Mouse (Mus musculus): ENCODE data around the gene Gm44579. TPM values are rescaled to one million over a fixed set of nuclear protein-coding genes. Genes with fewer than 3 reads are reported as not detected.

Gene Gm44579
- polyA plus RNA-seq, 1 experiment from 2014 or later, result not detected

DNA sequence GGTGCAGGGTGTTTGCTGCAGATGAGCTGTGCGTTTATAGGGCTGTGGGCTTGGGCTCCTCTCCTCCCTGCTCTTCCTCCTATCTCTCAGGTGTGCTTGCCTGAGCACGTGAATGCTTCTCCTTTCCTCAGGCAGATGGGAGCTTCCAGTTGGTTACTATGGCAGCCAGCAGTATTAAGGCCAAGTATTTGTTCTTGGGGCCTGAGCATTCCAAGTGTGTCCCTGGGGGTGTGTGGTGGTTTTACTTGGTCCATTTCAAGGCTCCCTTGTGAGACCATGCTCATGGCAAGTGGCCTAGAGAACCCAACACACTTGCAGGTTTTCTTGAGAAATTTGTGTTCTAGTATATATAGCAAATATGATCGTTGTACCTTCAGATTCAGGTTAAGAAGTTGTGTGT is 25.3 kb downstream of the Gm44579 start, which contains the start of gene Olfr288:
Gene Olfr288 (minus strand): TSS at position 101 of the 400 bp plus-strand sequence.
- no peak within 1 kb of the TSS for H3K4me3 ChIP-seq (replicated peaks)
- no peak within 1 kb of the TSS for H3K9ac ChIP-seq (replicated peaks)
- no peaks in the 10 kb centered on the region for H3K4me1 ChIP-seq (replicated peaks)
- no peak within 1 kb of the TSS for H3K27ac ChIP-seq
- no peak for ATAC-seq (ENCODE audit: insufficient number of reproducible peaks, insufficient read depth, low FRiP score, low TSS enrichment, low read depth)
- WGBS, result 70% methylated on average over 3 of the region's 3 CpGs
- H3K36me3 ChIP-seq, result no peaks in the 10 kb centered on the region
- H3K9me3 ChIP-seq, result no peaks in the 10 kb centered on the region
- H3K4me2 ChIP-seq, result no peak within 1 kb of the TSS
- H3K27me3 ChIP-seq, result no peaks in the 10 kb centered on the region; the same call in 1 of the 2 replicates

DNA sequence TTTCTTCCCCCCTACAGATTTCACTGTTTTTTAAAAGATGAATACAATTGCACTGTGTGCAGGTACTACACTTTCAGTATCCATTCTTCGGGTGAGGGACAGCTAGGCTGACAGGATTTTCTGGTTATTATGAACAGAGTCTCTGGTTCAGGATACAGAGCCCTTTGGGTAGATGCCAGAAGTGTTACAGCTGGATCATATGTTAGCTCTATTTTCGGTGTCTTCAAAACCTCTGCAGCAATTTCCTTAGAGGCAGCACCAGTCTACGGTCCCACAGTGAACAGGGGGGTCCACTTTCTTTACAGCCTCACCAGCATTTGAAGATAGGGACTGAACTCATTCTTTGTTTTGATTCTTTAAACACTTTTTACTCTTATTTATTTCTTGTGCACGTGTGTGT is 36.3 kb downstream of the Gm44579 start:
- Histone ChIP-seq H3K9ac (replicated peaks) (no peak overlapping the region), H3K27me3 (no peaks in the 10 kb centered on the region; the same call in 1 of the 2 replicates), H3K4me1 (replicated peaks) (no peaks in the 10 kb centered on the region), H3K36me3 (no peaks in the 10 kb centered on the region), H3K9me3 (no peaks in the 10 kb centered on the region), H3K27ac (no peak overlapping the region), H3K4me2 (no peak overlapping the region), H3K4me3 (replicated peaks) (no peak overlapping the region)
- no peak for ATAC-seq (ENCODE audit: insufficient number of reproducible peaks, insufficient read depth, low FRiP score, low TSS enrichment, low read depth)
- 67% methylated on average over 4 of the region's 4 CpGs for WGBS

DNA sequence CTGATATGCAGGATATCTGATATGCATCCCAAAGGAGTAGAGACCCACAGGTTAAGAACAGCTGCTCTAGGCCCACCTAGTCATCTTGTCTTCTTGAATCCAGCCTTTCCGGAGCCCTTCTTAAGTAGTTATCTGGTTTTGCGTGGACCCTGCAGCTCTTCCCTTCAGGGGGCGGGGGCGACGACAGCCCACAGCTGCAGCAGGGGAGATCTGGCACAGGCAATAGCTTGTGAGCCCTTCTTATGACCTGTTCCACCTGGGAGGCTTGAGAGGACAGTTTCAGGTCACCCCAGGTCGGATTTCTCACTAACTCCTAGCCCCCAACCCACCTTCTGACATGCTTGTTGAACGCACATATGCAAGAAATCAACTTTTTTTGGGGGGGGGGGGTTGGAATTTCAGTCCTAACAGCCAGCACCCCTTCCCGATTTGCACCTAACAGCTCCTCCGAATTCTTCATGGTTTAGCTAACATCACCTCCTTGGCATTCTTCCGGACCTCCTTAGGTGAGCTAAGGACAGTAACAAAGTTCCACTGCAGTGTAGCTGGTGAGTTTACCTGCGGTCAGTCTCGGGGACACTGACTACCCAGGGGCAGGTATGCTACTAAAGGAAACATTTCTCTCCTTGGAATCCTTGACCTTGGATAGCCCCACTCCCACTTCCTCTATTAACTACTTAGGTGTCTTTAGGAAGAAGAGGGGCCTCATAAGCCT is 38.8 kb downstream of the Gm44579 start:
- H3K4me3 ChIP-seq (replicated peaks), result no peak overlapping the region
- peaks cover 3% of the 10 kb centered on the region; the same call in 1 of the 2 replicates for H3K27me3 ChIP-seq
- no peaks in the 10 kb centered on the region for H3K9me3 ChIP-seq
- H3K4me2 ChIP-seq, result 0 out of 2 replicates have a peak overlapping the region, but pooled peaks have one; percentile 58
- 74% methylated on average over 12 of the region's 12 CpGs for WGBS
- H3K9ac ChIP-seq (replicated peaks), result no peak overlapping the region
- H3K36me3 ChIP-seq, result no peaks in the 10 kb centered on the region
- no peak overlapping the region for H3K27ac ChIP-seq
- no peaks in the 10 kb centered on the region for H3K4me1 ChIP-seq (replicated peaks)
- ATAC-seq (ENCODE audit: insufficient number of reproducible peaks, insufficient read depth, low FRiP score, low TSS enrichment, low read depth), result no peak

DNA sequence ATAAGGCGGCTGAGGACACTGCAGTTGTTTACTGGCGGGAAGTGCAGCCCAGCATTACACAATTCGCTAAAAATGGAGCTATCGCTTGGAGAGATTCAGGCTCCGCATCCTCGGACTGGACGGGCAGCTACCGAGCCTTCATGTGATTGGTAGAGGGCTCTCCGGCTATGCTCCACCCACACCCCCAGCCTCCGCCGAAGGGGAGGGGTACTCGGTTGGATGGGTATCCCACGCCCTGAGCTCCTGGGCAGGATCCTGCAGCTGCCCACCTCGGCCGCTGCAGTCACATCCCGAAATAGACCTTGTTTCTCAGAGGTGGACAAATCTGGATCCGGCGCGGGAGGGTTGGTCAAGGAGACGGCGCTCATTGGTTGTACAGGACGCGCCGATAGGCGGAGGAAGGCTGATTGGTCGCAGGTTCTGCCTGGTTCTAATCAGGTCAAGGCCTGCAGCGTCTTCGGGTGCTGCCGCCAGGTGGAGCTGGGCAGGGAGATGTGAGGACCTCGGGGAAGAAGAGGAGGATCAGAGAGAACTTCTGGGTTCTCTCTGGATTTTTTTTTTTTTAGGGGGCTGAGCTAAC is 39.6 kb downstream of the Gm44579 start:
- Histone ChIP-seq H3K4me2 (peak overlapping the region; percentile 58), H3K27me3 (peaks cover 8% of the 10 kb centered on the region; the same call in 1 of the 2 replicates), H3K36me3 (no peaks in the 10 kb centered on the region), H3K9me3 (no peaks in the 10 kb centered on the region), H3K4me1 (replicated peaks) (no peaks in the 10 kb centered on the region), H3K4me3 (replicated peaks) (peak overlapping the region; percentile 47), H3K27ac (0 out of 2 replicates have a peak overlapping the region, but pooled peaks have one; percentile 32), H3K9ac (replicated peaks) (peak overlapping the region; percentile 42; the same call in 1 of the 2 replicates)
- under 1% methylated on average over 30 of the region's 30 CpGs for WGBS
- ATAC-seq (ENCODE audit: insufficient number of reproducible peaks, insufficient read depth, low FRiP score, low TSS enrichment, low read depth), result peak; percentile 98

DNA sequence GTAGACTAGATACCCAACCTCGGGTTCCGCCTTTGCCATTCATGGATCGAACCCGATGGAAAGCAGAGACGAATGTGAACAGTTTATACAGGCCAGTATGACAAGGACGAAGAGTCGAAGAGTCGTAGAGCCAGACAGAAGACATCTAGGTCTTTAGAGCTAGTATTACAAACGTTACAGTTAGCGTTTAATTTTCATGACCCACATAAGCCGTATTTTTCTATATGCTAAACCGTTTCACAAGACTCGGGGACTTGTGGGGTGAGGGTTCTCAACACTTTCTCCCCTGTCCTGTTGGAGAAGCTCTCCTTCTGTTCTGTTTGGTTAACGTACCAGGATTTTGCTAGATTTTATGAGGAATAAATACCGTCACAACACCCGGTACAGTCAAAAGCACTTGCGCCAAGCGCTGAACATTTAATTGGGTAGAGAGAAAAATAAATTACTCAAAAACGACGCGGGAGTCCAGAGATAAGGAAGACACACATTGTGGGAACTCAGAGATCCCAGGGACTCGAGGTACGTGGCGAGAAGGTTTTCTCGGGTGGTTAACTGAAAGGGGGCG is 40.1 kb downstream of the Gm44579 start:
- H3K36me3 ChIP-seq, result no peaks in the 10 kb centered on the region
- peaks cover 10% of the 10 kb centered on the region for H3K27me3 ChIP-seq
- H3K27ac ChIP-seq, result no peak overlapping the region
- H3K4me2 ChIP-seq, result peak overlapping the region; percentile 58
- H3K4me1 ChIP-seq (replicated peaks), result no peaks in the 10 kb centered on the region
- no peaks in the 10 kb centered on the region for H3K9me3 ChIP-seq
- H3K4me3 ChIP-seq (replicated peaks), result peak overlapping the region; percentile 47
- 6% methylated on average over 26 of the region's 26 CpGs for WGBS
- no peak for ATAC-seq (ENCODE audit: insufficient number of reproducible peaks, insufficient read depth, low FRiP score, low TSS enrichment, low read depth)
- H3K9ac ChIP-seq (replicated peaks), result peak overlapping the region; percentile 42; the same call in 1 of the 2 replicates

DNA sequence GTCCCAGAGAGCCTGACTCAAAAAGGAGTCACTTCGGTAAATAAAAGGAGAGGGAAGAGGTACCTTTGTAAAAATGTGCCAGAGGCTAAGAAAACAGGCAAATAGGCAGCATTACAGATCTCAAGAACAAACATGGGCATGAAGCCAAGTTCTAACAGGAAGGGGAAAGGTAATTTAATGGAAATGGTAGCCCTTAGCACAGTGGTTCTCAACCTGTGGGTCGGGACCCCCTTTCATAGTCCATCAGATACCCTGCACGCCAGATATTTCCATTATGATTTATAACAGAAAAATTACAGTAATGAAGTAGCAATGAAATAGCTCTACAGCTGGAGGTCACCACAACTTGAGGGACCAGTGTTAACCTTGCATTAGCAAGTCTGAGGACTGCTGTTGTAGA is 43.5 kb downstream of the Gm44579 start:
- ATAC-seq (ENCODE audit: insufficient number of reproducible peaks, insufficient read depth, low FRiP score, low TSS enrichment, low read depth), result no peak
- no peak overlapping the region for H3K27ac ChIP-seq
- 72% methylated on average over 3 of the region's 3 CpGs for WGBS
- no peaks in the 10 kb centered on the region for H3K4me1 ChIP-seq (replicated peaks)
- no peaks in the 10 kb centered on the region for H3K9me3 ChIP-seq
- H3K9ac ChIP-seq (replicated peaks), result no peak overlapping the region
- H3K27me3 ChIP-seq, result peaks cover 36% of the 10 kb centered on the region
- H3K4me2 ChIP-seq, result no peak overlapping the region
- no peaks in the 10 kb centered on the region for H3K36me3 ChIP-seq
- no peak overlapping the region for H3K4me3 ChIP-seq (replicated peaks)

DNA sequence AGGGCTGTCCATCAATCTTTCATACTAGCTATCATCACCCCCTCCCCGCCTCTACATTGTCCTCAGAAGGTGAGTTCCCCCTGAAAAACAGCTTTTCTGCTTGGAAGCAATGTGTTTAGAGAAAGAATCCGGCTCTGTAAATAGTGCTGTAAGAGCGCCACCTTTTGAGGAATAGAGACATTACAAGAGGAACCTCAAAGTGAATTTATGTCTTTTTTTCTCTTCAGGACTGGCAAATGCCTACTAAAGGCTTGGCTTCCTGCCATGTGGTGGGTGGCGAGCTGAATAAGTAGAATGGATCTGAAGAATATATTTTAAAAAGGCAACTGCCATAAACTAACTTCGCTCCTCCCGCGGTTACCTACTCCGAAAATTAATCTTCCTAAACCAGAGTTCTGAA is 47.0 kb downstream of the Gm44579 start:
- 41% methylated on average over 8 of the region's 8 CpGs for WGBS
- H3K27me3 ChIP-seq, result peaks cover 71% of the 10 kb centered on the region

DNA sequence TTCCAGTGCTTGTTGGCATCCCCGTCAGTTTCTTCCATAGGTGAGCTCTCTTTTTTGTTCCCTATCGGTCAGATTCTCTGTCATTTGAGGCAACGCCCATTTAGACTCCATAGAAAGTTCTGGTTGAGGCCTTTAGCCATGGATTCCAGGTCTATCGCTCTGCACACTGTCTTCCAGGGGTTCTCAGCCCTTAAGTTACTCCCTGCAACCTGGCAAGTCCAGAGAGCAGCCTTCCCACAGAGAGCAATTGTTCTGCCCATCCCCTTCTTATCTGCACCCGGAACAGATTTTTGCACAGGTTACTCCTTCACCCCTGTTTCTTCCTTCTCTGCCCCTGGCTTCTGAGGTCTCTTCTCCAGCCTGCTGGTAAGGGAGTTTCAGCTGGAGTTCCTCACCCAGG is 48.7 kb downstream of the Gm44579 start:
- H3K4me1 ChIP-seq (replicated peaks), result peaks cover 11% of the 10 kb centered on the region
- ATAC-seq (ENCODE audit: insufficient number of reproducible peaks, insufficient read depth, low FRiP score, low TSS enrichment, low read depth), result no peak
- no peaks in the 10 kb centered on the region for H3K9me3 ChIP-seq
- no peaks in the 10 kb centered on the region for H3K36me3 ChIP-seq
- H3K4me2 ChIP-seq, result no peak overlapping the region
- peaks cover 84% of the 10 kb centered on the region for H3K27me3 ChIP-seq
- no peak overlapping the region for H3K27ac ChIP-seq
- 68% methylated on average over 5 of the region's 5 CpGs for WGBS
- no peak overlapping the region for H3K4me3 ChIP-seq (replicated peaks)
- H3K9ac ChIP-seq (replicated peaks), result no peak overlapping the region

More for the DNA sequence above, 47.0 kb downstream of the Gm44579 start:
- H3K4me1 ChIP-seq (replicated peaks), result no peaks in the 10 kb centered on the region
- H3K4me2 ChIP-seq, result no peak overlapping the region
- no peak overlapping the region for H3K9ac ChIP-seq (replicated peaks)
- H3K27ac ChIP-seq, result no peak overlapping the region
- no peaks in the 10 kb centered on the region for H3K36me3 ChIP-seq
- no peak for ATAC-seq (ENCODE audit: insufficient number of reproducible peaks, insufficient read depth, low FRiP score, low TSS enrichment, low read depth)
- H3K9me3 ChIP-seq, result no peaks in the 10 kb centered on the region
- no peak overlapping the region for H3K4me3 ChIP-seq (replicated peaks)

DNA sequence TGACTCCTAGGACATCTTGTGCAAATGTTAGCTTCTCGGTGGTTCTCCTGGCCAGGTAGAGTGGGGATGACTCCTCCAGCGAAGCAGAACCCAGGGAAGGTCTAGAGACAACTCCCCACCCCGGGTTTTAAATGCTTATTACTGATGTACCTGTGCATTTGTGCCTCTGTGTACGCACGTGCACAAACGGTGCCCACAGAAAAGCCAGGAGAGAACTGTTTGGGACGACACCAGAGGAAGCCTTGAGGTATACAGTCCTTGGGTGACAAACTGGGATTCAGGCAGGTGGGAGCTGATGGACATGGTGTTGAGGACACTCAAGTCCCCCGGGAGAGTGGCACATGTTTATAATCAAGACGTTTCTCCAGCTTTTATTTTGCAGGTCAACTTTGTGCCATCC is 49.9 kb downstream of the Gm44579 start:
- H3K27me3 ChIP-seq, result peaks cover 88% of the 10 kb centered on the region
- no peak for ATAC-seq (ENCODE audit: insufficient number of reproducible peaks, insufficient read depth, low FRiP score, low TSS enrichment, low read depth)

DNA sequence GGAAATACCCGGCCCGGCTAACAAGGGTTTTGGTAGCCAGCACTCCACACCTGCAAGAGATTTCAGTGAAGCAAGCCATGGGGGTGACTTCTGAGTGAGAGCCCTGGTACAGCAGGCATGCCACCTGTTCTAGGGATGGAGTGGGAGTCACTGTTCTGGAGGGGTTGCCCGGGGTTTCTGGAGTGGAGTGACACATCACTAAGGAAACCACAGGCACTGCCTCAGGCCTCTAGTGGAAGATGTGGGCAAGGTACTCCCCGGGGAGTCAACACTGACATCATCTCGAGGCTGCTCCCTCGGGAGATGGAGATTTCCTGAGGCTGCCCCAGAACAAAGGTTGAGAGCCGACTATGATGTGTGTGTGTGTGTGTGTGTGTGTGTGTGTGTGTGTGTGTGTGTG is 50.4 kb downstream of the Gm44579 start:
- WGBS, result 38% methylated on average over 7 of the region's 7 CpGs

More for the DNA sequence above, 49.9 kb downstream of the Gm44579 start:
- Histone ChIP-seq H3K4me2 (no peak overlapping the region), H3K9me3 (no peaks in the 10 kb centered on the region), H3K9ac (replicated peaks) (no peak overlapping the region), H3K4me1 (replicated peaks) (peaks cover 11% of the 10 kb centered on the region), H3K36me3 (no peaks in the 10 kb centered on the region), H3K4me3 (replicated peaks) (no peak overlapping the region), H3K27ac (no peak overlapping the region)
- WGBS, result 60% methylated on average over 9 of the region's 9 CpGs

DNA sequence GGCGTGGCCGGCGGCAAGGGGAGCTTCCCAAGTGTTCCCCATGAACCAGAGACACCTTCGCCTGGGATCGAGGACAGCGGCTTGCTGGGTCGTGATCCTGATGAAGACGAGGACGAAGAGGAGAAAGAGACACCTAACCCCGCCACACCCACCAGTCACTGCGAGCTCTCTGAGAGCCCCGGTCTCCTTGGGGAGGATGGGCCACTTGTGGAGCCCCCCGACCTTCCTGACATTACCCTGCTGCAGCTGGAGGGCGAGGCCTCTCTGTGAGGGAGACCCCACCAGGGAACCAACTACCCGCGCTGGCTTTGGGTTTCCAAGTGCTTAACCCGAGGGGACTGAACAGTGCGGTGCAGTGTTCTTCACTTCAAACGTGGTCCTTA is 52.2 kb downstream of the Gm44579 start:
- Histone ChIP-seq H3K4me1 (replicated peaks) (peaks cover 11% of the 10 kb centered on the region), H3K27me3 (peaks cover 92% of the 10 kb centered on the region), H3K9me3 (no peaks in the 10 kb centered on the region), H3K4me2 (peak overlapping the region; percentile 94), H3K36me3 (no peaks in the 10 kb centered on the region), H3K4me3 (replicated peaks) (peak overlapping the region; percentile 53), H3K27ac (no peak overlapping the region), H3K9ac (replicated peaks) (no peak overlapping the region)
- 2% methylated on average over 19 of the region's 19 CpGs for WGBS
- ATAC-seq (ENCODE audit: insufficient number of reproducible peaks, insufficient read depth, low FRiP score, low TSS enrichment, low read depth), result no peak

More for the DNA sequence above, 50.4 kb downstream of the Gm44579 start:
- Histone ChIP-seq H3K4me2 (no peak overlapping the region), H3K4me1 (replicated peaks) (peaks cover 11% of the 10 kb centered on the region), H3K9me3 (no peaks in the 10 kb centered on the region), H3K27ac (no peak overlapping the region), H3K27me3 (peaks cover 91% of the 10 kb centered on the region), H3K9ac (replicated peaks) (no peak overlapping the region), H3K36me3 (no peaks in the 10 kb centered on the region), H3K4me3 (replicated peaks) (no peak overlapping the region)
- ATAC-seq (ENCODE audit: insufficient number of reproducible peaks, insufficient read depth, low FRiP score, low TSS enrichment, low read depth), result no peak

Data from limb, embryonic 12.5 days (tissue).